Mouse (Mus musculus): ENCODE measurements around the gene Asic2.

GRCm38 (mm10) chr11:81738995-81739394 is 229.3 kb downstream of the Asic2 start:
- TF ChIP-seq CTCF (IDR thresholded peaks at IDR 0.05; ENCODE audit: low read depth, low read length): no peak
- no peak for TF ChIP-seq POLR2A (IDR thresholded peaks at IDR 0.05; ENCODE audit: extremely low read depth, insufficient read depth, low read length)

Data from liver, adult 2 months (tissue).